Mouse (Mus musculus): ENCODE data around the gene Map3k14. TPM values are rescaled to one million over a fixed set of nuclear protein-coding genes. Genes with fewer than 3 reads are reported as not detected.

The Map3k14 gene
- total and polyA plus RNA-seq, 3 experiments, result 0.39 to 0.99 TPM; not detected in 1

GRCm38 (mm10) chr11:103268350-103268749 is 1.1 kb upstream of the Map3k14 start:
- no peak overlapping the region for H3K4me3 ChIP-seq (ENCODE audit: control insufficient read depth in 1 of 2, insufficient read depth in 1 of 2, low read depth in 2 of 2, low read length in 2 of 2)

GRCm38 (mm10) chr11:103266729-103267345 is 435 bp downstream of the Map3k14 start:
- Histone ChIP-seq H3K9ac (ENCODE audit: control insufficient read depth, low read depth, low read length, poor library complexity, severe bottlenecking) (peak overlapping the region; percentile 55), H3K27ac (ENCODE audit: control insufficient read depth, low read depth, low read length) (no peak overlapping the region), H3K4me3 (ENCODE audit: control insufficient read depth in 1 of 2, insufficient read depth in 1 of 2, low read depth in 2 of 2, low read length in 2 of 2) (peak overlapping the region; percentile 54 to 60), H3K79me2 (ENCODE audit: control insufficient read depth, insufficient read depth, low read length, poor library complexity) (no peaks in the 10 kb centered on the region; the same call in 1 of the 2 replicates), H3K4me1 (ENCODE audit: control insufficient read depth in 1 of 2, insufficient read depth in 2 of 2, low read length in 2 of 2) (peaks cover 12 to 33% of the 10 kb centered on the region in 2 experiments), H3K9me3 (replicated peaks; ENCODE audit: insufficient read depth, low read length) (no peaks in the 10 kb centered on the region), H3K36me3 (ENCODE audit: control insufficient read depth in 1 of 2, insufficient read depth in 2 of 2, low read length in 2 of 2) (peaks cover 0 to 24% of the 10 kb centered on the region in 2 experiments; a peak in 2 of 4 replicates), H3K27me3 (ENCODE audit: control insufficient read depth in 1 of 2, insufficient read depth in 2 of 2, low read length in 2 of 2) (peaks cover 0 to 4% of the 10 kb centered on the region in 2 experiments; a peak in 3 of 4 replicates)
- peak; percentile 41; the same call in 1 of the 2 replicates for TF ChIP-seq MAX (IDR thresholded peaks at IDR 0.05; ENCODE audit: low read length)
- TF ChIP-seq E2F4 (IDR thresholded peaks at IDR 0.05; ENCODE audit: borderline replicate concordance, low read depth, low read length), result peak; percentile 30; the same call in 1 of the 2 replicates
- no peak for TF ChIP-seq CTCF (IDR thresholded peaks at IDR 0.05 in 2 of 3, conservative IDR thresholded peaks at IDR 0.05 in 1 of 3; ENCODE audit: control insufficient read depth in 1 of 3, insufficient read depth in 1 of 3, low read depth in 2 of 3, low read length in 3 of 3, poor library complexity in 1 of 3, severe bottlenecking in 1 of 3)
- TF ChIP-seq ZMIZ1 (IDR thresholded peaks at IDR 0.05; ENCODE audit: low read depth, low read length), result no peak
- 0 out of 2 replicates have a peak, but pooled peaks have one; percentile 5 for TF ChIP-seq TBP (IDR thresholded peaks at IDR 0.05; ENCODE audit: low read depth, low read length)
- TF ChIP-seq NELFE (IDR thresholded peaks at IDR 0.05; ENCODE audit: low read depth, low read length), result no peak; the same call in 1 of the 2 replicates
- 0 out of 2 replicates have a peak, but pooled peaks have one; percentile 24 for TF ChIP-seq MYC (IDR thresholded peaks at IDR 0.05; ENCODE audit: low read depth, low read length)
- no peak for TF ChIP-seq TAL1 (IDR thresholded peaks at IDR 0.05; ENCODE audit: low read length)
- DNase-seq (ENCODE audit: low read depth, low spot score), result no peak

More at GRCm38 (mm10) chr11:103268350-103268749, 1.1 kb upstream of the Map3k14 start:
- peaks cover 0 to 24% of the 10 kb centered on the region in 2 experiments; a peak in 2 of 4 replicates for H3K36me3 ChIP-seq (ENCODE audit: control insufficient read depth in 1 of 2, insufficient read depth in 2 of 2, low read length in 2 of 2)
- no peaks in the 10 kb centered on the region for H3K9me3 ChIP-seq (replicated peaks; ENCODE audit: insufficient read depth, low read length)
- H3K27ac ChIP-seq (ENCODE audit: control insufficient read depth, low read depth, low read length), result no peak overlapping the region
- no peak overlapping the region for H3K9ac ChIP-seq (ENCODE audit: control insufficient read depth, low read depth, low read length, poor library complexity, severe bottlenecking)
- peaks cover 0 to 5% of the 10 kb centered on the region in 2 experiments; a peak in 3 of 4 replicates for H3K27me3 ChIP-seq (ENCODE audit: control insufficient read depth in 1 of 2, insufficient read depth in 2 of 2, low read length in 2 of 2)
- peaks cover 12 to 33% of the 10 kb centered on the region in 2 experiments for H3K4me1 ChIP-seq (ENCODE audit: control insufficient read depth in 1 of 2, insufficient read depth in 2 of 2, low read length in 2 of 2)
- DNase-seq (ENCODE audit: low read depth, low spot score), result no peak
- H3K79me2 ChIP-seq (ENCODE audit: control insufficient read depth, insufficient read depth, low read length, poor library complexity), result no peaks in the 10 kb centered on the region; the same call in 1 of the 2 replicates
- TF ChIP-seq ZNF384 (IDR thresholded peaks at IDR 0.05; ENCODE audit: low read depth, low read length), result no peak
- TF ChIP-seq CHD2 (IDR thresholded peaks at IDR 0.05; ENCODE audit: low read length), result no peak
- no peak for TF ChIP-seq MAX (IDR thresholded peaks at IDR 0.05; ENCODE audit: low read length)
- no peak for TF ChIP-seq POLR2AphosphoS2 (IDR thresholded peaks at IDR 0.05; ENCODE audit: low read length)
- no peak for TF ChIP-seq UBTF (IDR thresholded peaks at IDR 0.05; ENCODE audit: borderline replicate concordance, insufficient read depth, low read depth, low read length)
- no peak for TF ChIP-seq ZMIZ1 (IDR thresholded peaks at IDR 0.05; ENCODE audit: low read depth, low read length)
- TF ChIP-seq USF2 (IDR thresholded peaks at IDR 0.05; ENCODE audit: borderline replicate concordance in 1 of 2, insufficient read depth in 1 of 2, low read depth in 1 of 2, low read length in 2 of 2), result no peak
- TF ChIP-seq MAFK (IDR thresholded peaks at IDR 0.05; ENCODE audit: borderline replicate concordance, low read depth, low read length), result no peak
- TF ChIP-seq SMC3 (IDR thresholded peaks at IDR 0.05; ENCODE audit: low read depth, low read length), result no peak
- TF ChIP-seq JUND (IDR thresholded peaks at IDR 0.05; ENCODE audit: low read depth, low read length), result no peak
- TF ChIP-seq MXI1 (IDR thresholded peaks at IDR 0.05; ENCODE audit: low read depth, low read length), result no peak
- no peak for TF ChIP-seq RCOR1 (IDR thresholded peaks at IDR 0.05; ENCODE audit: low read depth, low read length)
- TF ChIP-seq MAZ (IDR thresholded peaks at IDR 0.05; ENCODE audit: low read depth, low read length), result no peak
- no peak for TF ChIP-seq ETS1 (IDR thresholded peaks at IDR 0.05; ENCODE audit: low read depth, low read length)
- TF ChIP-seq GABPA (IDR thresholded peaks at IDR 0.05; ENCODE audit: low read depth, low read length), result no peak
- no peak for TF ChIP-seq TCF12 (IDR thresholded peaks at IDR 0.05; ENCODE audit: low read depth, low read length)
- TF ChIP-seq ELF1 (IDR thresholded peaks at IDR 0.05; ENCODE audit: low read depth, low read length), result no peak

Measured in MEL (cell line).